Mouse (Mus musculus): ENCODE measurements around the gene Ctnna3.
A peak's percentile ranks its signal among the peaks of the same experiment; 100 is the strongest.
"Not testable (repeated sequence)": the region's sequence is repeated elsewhere in the genome, so short reads cannot be mapped to it uniquely, and the experiment has no call there.

Gene Ctnna3

DNA sequence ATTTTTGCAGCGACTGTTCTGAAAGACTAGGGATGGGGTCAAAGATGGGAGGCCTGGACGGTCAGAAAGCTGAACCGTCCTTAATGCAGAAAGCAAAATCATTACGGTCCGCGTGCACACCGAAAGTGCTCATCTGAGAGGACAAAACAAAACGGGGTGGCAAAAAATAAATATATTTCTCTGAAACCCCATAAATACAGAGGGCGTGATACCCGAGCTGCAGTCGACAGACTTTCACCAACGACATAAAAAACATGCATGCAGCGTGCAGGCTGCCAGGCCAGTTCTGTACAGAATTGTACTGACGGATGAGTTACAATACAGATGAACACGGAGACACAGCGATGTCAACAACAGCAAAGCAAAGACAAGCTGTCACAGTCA, 656.3 kb downstream of the Ctnna3 start:
- DNase-seq: no peak

GRCm38 (mm10) chr10:64086567-64087391, 656.9 kb downstream of the Ctnna3 start:
- no peak for DNase-seq

- DNase-seq: no peak
These were observed 657.6 kb downstream of the Ctnna3 start for GRCm38 (mm10) chr10:64087521-64087920.

DNA sequence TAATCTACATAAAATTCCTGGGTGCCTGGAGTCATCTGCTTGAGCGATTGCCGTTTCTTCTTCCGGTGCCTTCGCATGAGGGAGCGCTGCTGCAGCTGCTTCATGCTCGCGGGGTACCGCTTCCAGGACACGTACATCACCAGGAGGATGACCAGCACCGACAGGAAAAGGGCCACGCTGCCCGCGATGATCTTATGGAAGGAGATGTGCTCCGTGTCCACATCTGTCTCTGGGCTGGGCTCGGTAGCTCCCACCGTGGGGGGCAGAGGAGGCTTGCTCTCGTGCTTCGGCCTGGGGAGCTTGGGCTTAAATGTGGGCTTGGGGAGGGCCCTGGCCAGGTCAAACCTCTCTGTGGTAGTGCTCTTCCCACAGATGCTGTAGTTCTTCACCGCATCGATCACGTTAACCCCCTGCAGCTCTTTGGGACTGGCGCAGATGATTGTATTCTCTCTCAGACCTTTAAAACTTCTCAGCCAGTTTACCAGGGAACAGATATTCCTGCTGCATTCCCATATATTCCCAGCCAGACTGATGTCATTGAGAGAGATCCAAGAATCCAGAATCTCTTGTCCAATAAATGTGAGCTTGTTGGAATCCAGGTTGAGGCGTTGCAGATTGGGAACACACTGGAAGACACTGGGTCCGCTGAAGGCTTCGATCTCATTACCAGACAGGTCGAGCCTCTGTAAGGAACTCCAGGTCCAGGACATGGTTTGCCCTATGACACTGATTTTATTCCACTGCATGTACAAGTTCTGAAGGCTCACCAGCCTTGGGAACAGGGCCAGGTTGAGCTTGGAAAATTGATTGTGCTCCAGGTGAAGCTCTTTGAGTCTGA, 658.3 kb downstream of the Ctnna3 start:
- DNase-seq: peak; percentile 42

DNA sequence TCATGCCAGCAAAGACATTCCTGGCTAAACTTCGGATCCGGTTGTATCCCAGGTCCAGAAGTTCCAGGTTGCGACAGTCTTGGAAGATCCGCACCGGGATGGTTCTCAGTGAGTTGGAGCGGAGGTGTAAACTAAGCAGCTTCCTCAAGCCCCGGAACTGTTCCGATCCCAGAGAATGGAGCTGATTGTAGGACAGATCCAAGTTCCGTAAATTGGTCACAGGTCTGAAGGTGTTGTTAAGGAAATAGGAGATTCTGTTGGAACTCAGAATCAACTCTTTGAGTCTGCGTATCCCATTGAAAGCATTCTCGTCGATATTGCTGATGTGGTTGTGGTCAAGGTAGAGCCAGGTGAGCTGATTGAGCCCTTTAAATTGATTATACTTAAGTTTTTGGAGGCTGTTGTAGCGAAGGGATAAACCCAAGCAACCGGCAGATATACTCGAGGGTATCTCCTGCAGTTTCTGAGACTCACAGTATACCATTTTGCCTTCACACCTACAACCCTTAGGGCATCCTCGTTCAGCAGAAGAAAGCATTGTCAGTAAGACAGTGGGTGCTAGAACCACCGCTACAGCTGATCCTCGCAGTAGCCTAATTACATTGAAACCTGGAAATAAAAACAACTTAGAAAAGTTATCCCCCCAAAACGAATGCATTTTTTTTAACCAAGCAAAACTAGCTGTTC, 659.0 kb downstream of the Ctnna3 start:
- no peak for DNase-seq

DNA sequence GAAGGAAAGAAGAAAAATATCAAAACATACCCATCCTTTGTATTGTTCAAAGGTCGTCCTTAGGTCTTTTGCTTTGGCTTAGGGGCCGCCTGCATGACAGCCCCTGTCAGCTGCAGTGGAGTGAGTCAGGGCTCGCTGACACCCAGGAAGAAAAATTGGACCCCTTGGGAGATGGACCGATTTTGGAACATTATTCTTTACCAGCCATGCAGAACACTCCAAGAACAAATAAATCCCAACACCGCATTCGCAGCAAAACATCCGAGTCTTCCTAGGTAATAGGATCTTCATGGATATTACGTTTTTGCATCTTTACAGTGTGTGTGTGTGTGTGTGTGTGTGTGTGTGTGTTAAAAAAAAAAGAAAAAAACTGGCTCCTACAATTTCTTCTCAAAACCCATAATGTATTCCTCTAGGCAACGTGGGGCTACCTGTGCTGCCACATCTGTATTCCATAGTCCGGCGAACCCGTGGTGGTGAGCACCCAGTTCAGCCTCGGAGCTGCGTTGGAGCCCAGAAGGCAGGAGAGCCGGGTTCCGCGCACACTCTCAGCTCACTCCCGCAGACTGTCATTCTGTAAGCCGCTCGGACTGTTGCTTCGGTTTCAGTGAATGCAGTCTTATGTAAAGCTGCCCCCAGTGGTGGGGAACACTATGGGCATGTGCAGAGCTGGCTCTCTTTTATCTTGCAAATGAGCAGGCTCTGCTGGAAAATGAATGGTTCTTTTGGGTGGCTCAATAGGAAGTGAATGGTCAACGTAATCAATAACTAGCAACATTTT, 660.0 kb downstream of the Ctnna3 start, which contains the start of gene Lrrtm3:
Lrrtm3 (minus strand) TSS at position 598 of the 781 bp plus-strand sequence.
- peak; percentile 92 for DNase-seq

- DNase-seq: no peak
These were observed 666.6 kb downstream of the Ctnna3 start for GRCm38 (mm10) chr10:64096532-64096931.

DNA sequence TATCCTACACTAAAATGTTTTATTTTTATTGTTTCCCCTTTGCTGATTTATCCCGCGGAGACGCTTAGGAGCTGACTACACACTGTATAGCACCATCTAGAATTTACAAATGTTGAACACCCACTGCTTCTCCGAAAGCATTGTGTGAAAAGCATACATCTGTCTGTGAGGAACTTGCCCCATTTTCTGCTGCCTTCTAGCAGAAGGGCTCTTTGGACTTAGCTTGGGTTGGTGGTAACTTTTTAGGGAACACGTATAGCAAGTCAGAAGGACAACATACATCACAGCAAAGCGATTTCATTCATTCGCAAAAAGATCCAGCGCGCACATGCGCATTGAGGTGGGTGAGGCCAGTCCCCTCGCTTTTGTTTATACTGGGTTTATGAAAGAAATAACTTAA, 685.3 kb downstream of the Ctnna3 start:
- DNase-seq: peak; percentile 48

DNA sequence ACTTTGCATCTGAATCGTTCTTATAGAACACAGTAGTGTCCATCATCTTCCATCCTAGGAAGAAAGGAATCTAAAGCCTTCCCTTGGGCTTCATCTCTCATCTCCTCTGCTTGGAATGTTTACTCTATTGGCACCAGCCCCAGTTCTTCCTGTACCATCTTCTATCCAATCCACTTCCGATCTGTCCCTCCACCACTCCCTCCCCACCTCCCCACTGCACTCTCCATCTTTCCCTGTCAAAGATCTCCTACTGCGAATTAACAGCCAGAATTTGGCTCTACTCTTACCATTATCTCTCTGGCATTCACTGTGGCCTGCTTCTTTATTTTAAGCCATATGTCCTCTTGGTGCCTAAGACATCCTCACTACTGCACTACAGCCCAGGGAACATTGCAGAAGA, 688.9 kb downstream of the Ctnna3 start:
- DNase-seq: no peak

GRCm38 (mm10) chr10:64130397-64131150, 700.7 kb downstream of the Ctnna3 start:
- DNase-seq: no peak

- DNase-seq: no peak
These were observed 703.6 kb downstream of the Ctnna3 start for GRCm38 (mm10) chr10:64133461-64133860.

DNA sequence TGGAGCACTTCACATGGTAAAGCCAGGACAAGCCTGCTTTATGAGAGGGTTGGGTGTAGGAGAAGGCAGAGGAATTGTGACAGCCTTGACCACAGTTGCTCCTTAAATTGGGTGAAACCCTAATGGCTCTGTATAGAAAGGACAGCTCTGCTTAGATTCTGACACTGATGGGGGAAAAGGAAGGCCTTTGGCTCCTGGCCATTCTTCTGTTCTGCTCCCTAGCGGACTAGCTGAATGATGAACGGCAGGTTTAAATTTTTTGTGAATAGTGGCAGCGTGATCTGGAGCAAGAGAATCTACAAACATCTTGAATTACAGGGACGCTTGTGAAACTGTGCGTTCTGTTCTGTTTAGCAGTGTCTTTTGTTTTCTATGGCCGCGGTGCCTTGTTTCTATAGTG, 705.6 kb downstream of the Ctnna3 start:
- DNase-seq: no peak

DNA sequence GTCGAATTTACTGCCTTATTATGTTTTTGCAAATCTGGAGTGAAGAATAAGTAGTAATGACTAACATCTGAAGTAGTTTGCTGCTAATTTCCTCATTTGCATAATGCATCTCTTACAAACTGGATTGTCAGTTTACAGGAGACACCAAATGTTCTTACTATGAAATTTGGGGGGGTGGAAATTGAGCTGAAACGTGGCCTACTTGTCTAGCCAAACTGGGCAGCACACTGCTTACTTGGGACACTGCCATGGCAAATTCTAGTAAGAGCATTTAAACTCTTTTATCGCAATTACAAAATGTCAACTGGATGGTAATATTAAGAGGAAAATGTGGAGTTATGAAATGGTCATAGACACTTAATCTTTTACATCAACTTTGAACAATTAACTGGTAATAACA, 716.6 kb downstream of the Ctnna3 start:
- DNase-seq: no peak

DNA sequence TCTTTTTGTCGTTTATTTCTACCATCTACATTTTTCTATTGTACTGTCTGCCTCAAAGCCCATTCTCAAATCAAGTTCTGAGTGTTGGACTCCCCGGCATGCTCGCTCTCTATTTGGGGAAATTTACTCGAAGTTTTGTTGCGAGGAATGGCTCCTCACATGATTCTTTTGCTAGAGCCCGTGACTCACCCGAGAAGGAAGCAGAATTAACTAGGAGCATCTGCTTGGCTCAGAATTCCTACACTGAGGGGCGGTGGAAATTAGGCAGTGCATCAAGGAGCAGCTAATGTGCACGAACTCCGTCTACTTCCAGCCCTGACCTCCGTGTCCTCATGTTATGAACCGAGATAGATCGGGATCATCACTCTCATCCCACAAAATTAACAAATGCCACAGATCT, 751.8 kb downstream of the Ctnna3 start:
- DNase-seq: peak; percentile 60

- DNase-seq: peak; percentile 33
These were observed 752.8 kb downstream of the Ctnna3 start for GRCm38 (mm10) chr10:64182731-64183130.

DNA sequence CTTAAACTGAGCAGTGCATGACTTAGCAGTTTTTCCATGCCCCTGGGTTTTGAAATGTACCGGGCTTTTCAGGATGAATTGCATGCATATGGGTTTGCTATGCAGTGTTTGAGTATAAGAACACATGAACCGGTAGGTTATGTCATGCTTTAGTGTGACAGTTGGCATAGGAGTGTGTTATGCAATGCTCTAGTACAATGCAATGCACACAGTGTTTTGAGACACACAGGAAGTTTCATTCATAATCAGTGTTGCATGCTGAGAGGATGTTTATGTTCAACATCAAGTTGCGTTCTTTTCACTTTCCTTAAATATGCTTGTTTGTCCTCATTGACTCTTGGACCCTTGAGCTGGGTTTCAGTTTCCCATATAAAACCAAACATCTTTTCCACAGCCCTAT, 758.1 kb downstream of the Ctnna3 start:
- no peak for DNase-seq

DNA sequence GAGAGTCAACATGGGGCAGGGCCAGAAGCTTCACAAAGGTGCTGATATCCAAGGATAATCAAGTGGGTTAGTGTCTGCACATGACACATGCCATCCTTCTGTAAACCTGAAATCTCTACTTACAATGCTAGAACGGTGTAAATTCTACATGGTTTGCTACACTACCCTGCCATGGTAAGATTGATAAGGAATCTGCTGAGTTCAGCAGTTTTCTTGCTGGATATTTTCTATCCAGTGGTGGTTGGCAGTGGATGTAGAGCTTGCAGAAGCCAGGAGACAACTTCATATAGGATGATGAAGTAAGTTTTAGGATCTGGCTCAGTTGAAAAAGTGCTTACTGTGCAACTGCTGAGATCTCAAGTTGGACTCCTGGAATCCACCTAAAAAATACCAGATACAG, 767.7 kb downstream of the Ctnna3 start:
- no peak for DNase-seq

DNA sequence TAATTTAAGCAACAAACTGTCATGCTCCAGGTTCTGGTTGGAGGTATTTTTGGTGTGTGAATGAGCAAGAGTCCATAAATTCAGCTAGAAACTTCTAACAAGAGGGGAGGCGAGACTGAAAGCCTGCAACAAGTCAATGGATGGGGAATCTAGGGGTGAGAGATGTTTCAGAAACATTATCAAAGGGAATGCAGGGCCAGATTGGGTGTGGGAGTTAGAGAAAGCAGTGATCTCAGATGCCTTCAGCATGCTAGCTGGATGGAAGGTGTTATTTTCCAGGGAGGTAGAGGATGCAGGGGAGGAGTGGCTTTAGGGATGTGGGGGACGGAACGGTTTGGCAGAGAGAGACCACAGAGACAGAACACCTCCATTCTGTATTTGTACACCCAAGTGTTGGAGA, 785.7 kb downstream of the Ctnna3 start:
- peak; percentile 79 for DNase-seq

DNA sequence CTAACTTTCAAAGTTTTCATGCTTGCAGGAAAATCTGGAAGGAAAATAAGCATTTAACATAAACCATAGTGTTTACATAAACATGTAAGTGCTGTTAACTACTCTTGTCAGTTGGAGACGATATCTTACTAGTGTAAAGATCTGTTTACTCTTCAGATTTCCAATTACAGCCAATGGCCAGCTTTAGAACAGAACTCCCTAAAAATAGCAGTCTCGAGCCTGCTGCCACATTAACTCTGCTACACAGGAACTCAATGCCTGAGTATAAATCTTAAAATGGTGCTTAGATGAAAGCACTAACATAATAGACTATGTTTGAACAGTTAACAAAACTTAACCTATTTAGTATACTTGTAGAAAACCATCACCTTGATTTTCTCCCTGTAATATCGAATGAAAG, 793.1 kb downstream of the Ctnna3 start:
- no peak for DNase-seq

DNA sequence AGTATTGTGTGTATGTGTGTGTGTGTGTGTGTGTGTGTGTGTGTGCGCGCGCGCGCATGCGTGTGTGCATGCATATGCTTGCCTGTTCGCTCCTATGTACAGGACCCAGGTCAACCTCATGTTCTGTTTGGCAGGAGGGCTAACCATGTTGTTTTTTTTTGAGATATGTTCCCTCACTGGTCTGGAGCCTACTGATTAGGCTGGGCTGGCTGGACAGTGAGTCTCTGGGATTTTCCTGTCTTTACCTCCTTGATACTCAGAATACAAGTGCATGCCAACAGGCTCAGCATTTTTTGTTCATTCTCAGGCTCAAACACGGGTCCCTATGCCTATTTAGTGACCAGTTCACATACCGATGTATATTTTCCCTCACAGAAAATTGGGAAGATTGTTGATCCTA, 794.1 kb downstream of the Ctnna3 start:
- DNase-seq: no peak

DNA sequence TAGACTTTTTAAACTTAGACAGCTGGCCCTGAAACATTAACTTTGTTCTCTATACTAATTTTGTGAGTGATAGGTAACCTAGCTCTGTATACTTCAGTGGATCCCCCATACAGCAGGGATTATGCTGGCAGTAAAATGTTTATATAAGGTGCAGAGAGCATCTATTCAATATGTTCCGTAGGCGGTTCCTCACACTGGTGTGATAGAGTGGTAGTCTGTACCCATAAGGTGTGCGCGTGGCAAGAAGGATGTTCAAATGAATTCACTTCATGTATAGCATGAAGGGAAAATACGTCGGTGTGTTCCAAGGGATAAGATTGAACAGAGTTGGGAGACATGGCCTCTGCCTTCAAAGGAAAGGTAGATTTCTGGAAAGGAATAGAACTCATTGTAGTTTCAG, 794.5 kb downstream of the Ctnna3 start:
- DNase-seq: peak; percentile 5

GRCm38 (mm10) chr10:64225826-64226225, 795.9 kb downstream of the Ctnna3 start:
- DNase-seq: not testable (repeated sequence)
